ENCODE assay signal across 34 mouse cellular contexts in the genomic region with DNA sequence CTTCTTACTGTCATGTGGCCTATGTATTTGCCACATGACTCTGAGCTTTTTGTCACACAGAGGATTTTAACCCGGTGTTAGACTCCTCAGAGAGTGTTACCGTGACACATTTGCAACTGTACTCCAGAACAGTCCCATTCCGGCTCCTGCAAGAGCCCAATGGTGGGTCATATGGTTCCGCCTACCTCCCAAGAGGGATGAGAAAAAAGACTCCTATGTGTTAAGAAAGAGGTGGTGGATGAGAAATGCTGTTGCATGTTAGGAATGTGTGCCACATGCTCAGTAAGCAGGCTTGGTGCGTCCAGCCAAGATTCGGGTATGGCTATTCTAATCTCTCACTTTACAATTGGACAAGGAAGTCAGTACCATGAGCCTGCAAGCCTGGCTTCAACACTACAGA. TPM values are rescaled to one million over a fixed set of nuclear protein-coding genes. Genes with fewer than 3 reads are reported as not detected.
A peak's percentile ranks its signal among the peaks of the same experiment; 100 is the strongest.
DNase-seq lines count a peak whose midpoint lies in the region; TF ChIP-seq lines count a peak whose summit lies in the region.
"Had no signal": no experiment of that assay in that cellular context is flagged by ENCODE, and none has a peak within 500 bp of the region (broad histone marks: within the 10 kb centered on the region; RNA-seq: fewer than 3 reads in every experiment).

No protein-coding gene starts in this region.

- TF ChIP-seq POLR2A in cerebellum, adult 2 months (IDR thresholded peaks at IDR 0.05; ENCODE audit: borderline replicate concordance, insufficient read depth, low read length), result no peak

- no peak overlapping the region for H3K27ac ChIP-seq in cerebellum, adult 2 months (ENCODE audit: insufficient read depth, low read length)
- H3K27ac ChIP-seq: forebrain, embryonic 13.5 days; heart, adult 2 months; heart, embryonic 13.5 days; hindbrain, embryonic 14.5 days; kidney, embryonic 15.5 days; layer of hippocampus, adult 2 months; liver, embryonic 14.5 days; midbrain, embryonic 10.5 days; midbrain, embryonic 15.5 days had no signal

- DNase-seq in right cerebral cortex, adult 18-20 months, result peak; percentile 75
- no peak for DNase-seq in right cerebral cortex, postnatal 4 days
- DNase-seq in frontal cortex, postnatal 36 days (ENCODE audit: low spot score in 2 of 2), result peak; percentile 39 to 70
- DNase-seq in left cerebral cortex, postnatal 25 days (ENCODE audit: low spot score in 2 of 2), result peak; percentile 11 to 92
- DNase-seq in cerebellum, adult 2 months, result no peak
- no peak for DNase-seq in kidney, adult 8-10 months
- DNase-seq in cerebellum, postnatal 25 days, result no peak
- DNase-seq: adrenal gland, postnatal 10 days; cerebellum, adult 18-20 months; cerebellum, postnatal 36 days; heart, adult 2 months; heart, postnatal 10 days; kidney, adult 11 months; kidney, postnatal 25 days; liver; lung, adult 2 months; lung, postnatal 10 days; spleen, adult 18-20 months; thymus, adult 2 months; thymus, postnatal 4 days had no signal

- 87% methylated on average over 6 of the region's 6 CpGs for WGBS in cerebellum, adult 2 months

- intact Hi-C loops in left cerebral cortex, postnatal 25 days (cut with DNase I), result loop anchor here (1.0 kb wide), 2 partner anchors 96 to 621 kb away; no protein-coding TSS in a partner anchor

- H3K4me1 ChIP-seq in cerebellum, adult 2 months (ENCODE audit: control insufficient read depth, insufficient read depth, low read length), result no peaks in the 10 kb centered on the region
- H3K4me1 ChIP-seq: forebrain, embryonic 13.5 days; heart, embryonic 13.5 days; kidney, embryonic 15.5 days; midbrain, embryonic 10.5 days; midbrain, embryonic 15.5 days had no signal

- TF ChIP-seq CTCF in cerebellum, adult 2 months (IDR thresholded peaks at IDR 0.05; ENCODE audit: borderline replicate concordance, insufficient read depth, low read depth, low read length), result no peak

- H3K27me3 ChIP-seq in cerebellum, adult 2 months (ENCODE audit: control insufficient read depth, insufficient read depth, low read length), result no peaks in the 10 kb centered on the region
- H3K27me3 ChIP-seq: forebrain, embryonic 13.5 days; heart, embryonic 13.5 days; kidney, embryonic 15.5 days; midbrain, embryonic 15.5 days; Patski had no signal

- H3K4me3 ChIP-seq in cerebellum, adult 2 months (replicated peaks; ENCODE audit: insufficient read depth, low read depth, low read length), result no peak overlapping the region
- H3K4me3 ChIP-seq: forebrain, embryonic 13.5 days; heart, adult 2 months; heart, embryonic 13.5 days; kidney, embryonic 15.5 days; layer of hippocampus, adult 2 months; midbrain, embryonic 10.5 days; midbrain, embryonic 15.5 days had no signal

RNA-seq across cellular contexts. Expression of gene Scg2, which starts 45.6 kb away (rescaled TPM):
- total RNA-seq in left cerebral cortex, postnatal 25 days (2021), result 100 to 1,000 TPM; 227 to 242 TPM
- 170 and 184 TPM in 2 replicates for polyA plus RNA-seq in cerebellum, adult 2 months (2012; rRNA removed)
- total RNA-seq: heart, adult 2 months; heart, postnatal 10 days; hematopoietic stem cell, adult 5-6 weeks; MEL; neutrophil, adult 5-6 weeks had no signal
- polyA plus RNA-seq: heart, adult 2 months; inflammation-experienced regulatory T-cells, adult 6 months; limb, embryonic 11.5 days had no signal

Comparison
In these comparisons a context has a peak if more than half of its experiments do, and no peak if none do; other contexts are left out.
1. DNase-seq: peak in right cerebral cortex, adult 18-20 months (single experiment), frontal cortex, postnatal 36 days (2 of 2) and left cerebral cortex, postnatal 25 days (2 of 2); none in right cerebral cortex, postnatal 4 days (single experiment), cerebellum, adult 2 months (0 of 2), kidney, adult 8-10 months (0 of 2) and cerebellum, postnatal 25 days (0 of 2).